Mouse (Mus musculus): ENCODE results near the gene Afdn. TPM values are rescaled to one million over a fixed set of nuclear protein-coding genes. Genes with fewer than 3 reads are reported as not detected.
"Not testable (repeated sequence)": the region's sequence is repeated elsewhere in the genome, so short reads cannot be mapped to it uniquely, and the experiment has no call there.

Gene Afdn
- total RNA-seq, 2 experiments from 2014 or later: 103 to 152 TPM

DNA sequence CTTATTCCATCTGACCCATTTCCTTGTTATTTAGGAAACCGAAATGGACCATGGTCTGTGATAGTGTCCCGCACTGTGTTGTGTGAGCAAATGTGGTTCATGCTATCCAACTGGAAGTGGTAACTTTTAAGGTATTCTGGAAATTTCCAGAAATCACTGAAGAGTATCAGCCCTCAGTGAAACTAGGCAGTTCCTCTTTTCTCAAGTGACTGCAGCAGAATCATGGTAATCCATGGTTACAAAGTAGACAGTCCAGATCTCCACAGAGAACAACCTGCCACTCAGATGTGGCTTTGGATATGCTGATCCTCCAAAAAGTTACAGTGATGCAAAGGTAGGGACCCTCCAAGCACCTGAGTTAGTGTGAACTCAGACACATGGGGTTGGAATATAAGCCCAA, 21.4 kb upstream of the Afdn start:
- no peak for DNase-seq

DNA sequence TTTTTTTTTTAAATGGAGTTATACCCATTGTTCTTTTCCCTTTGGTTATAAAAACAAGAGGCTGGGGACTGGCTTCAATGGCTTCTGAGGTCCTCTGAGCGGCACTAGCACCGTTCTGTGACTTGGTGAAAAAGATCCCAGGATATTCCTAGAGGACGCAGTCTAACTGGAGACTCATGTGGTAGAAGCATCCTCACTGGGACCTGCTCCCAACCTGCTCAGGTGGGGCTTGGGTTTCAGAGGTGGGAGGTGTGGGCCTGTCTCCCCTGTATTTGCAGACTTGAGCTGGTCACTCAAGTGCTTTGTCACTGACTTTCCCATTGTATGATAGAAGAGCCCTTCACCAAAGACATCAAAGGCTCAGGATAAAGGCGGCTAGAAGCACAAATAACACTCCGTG, 20.4 kb upstream of the Afdn start:
- no peak for DNase-seq

DNA sequence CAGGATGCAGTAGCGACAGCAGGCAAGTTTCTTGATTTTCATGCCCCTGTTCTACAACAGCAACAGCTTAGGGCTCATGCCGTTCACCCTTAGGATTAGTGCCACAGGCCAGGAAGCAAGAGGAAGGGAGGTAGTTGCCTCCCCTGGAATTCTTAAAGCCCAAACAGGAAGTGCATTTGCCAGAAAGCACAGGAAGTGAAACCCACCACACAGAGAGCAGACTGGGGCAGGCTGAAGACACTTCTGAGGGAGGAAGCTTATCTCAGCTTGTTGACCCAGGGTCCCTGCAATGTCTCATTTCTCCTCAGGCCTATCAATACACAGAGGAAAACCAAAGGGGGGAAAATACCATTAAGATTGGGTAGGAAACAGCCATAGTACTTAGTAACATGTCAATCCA, 19.5 kb upstream of the Afdn start:
- no peak for DNase-seq

DNA sequence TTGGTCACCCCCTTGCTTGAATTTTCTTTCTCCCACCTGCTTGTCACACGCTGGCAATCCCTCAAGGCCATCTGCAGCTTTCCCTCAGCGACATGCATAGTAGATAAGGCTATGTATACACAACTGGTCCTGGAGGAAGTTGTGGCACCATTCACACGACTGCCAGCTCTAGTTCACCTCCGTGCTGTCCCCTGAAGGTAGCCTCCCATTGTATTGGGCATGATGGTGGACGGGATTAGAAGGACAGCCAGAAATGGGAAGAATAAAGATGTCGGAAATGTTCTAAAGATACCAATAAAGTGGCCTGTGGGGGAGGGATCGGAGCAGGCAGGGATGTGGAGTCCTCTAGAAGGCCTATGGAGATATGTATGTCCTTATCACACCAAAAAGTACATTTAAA, 18.7 kb upstream of the Afdn start:
- DNase-seq: no peak

DNA sequence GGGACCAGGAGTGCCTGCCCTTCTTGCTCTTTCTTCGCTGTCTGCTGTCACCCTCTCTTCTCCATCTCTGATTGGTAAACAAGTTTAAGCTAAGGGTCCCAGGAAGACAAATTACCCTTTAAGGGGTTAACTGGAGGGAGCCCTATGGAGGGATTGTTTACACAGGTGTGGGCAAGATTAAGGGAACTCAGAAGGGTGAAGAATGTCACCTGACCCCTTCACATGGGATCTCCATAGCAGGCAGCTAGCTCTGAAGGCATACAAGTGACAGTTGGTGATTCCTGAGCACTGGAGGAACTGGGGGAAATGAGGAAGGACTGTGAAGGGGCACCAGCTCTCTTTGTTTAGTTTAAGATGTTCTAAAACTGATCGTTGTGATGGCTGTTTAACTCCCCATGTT, 18.0 kb upstream of the Afdn start:
- no peak for DNase-seq

DNA sequence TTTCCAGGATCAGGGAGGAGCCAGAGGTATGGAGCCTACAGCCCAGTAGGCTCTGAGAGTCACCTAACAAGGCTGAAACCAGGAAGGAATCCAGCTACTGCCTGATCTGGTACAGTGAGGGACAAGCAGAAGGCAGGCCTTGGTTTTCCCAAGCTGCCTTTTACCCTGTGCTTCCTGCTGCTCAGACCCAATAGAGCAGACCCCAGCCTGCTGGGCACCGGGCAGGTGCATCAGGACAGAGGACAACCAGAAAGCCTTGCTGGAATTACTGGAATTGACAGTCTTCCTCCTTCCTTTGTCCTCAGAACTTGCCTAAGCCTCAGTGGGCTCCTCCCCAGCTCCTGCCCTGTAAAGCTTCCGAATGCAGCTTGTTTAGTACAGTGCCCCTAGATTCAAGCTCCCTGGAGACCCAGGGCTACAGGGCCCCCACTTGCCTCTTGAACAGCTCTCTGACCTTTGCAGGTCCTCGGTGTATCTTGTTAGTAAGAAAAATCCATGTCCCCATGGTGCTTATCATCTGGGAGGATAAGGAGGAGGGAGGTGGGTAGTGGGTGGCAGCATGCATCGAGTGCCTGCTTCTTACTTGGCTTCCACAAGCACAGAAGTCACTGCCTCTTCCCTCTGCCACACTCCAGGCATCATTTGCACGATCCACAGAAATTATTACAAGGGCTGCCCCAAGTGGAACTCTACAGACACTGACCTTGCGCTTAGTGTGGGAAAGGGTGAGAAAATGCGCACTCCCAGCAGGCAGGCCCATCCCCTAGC, 17.2 kb upstream of the Afdn start:
- DNase-seq: no peak

DNA sequence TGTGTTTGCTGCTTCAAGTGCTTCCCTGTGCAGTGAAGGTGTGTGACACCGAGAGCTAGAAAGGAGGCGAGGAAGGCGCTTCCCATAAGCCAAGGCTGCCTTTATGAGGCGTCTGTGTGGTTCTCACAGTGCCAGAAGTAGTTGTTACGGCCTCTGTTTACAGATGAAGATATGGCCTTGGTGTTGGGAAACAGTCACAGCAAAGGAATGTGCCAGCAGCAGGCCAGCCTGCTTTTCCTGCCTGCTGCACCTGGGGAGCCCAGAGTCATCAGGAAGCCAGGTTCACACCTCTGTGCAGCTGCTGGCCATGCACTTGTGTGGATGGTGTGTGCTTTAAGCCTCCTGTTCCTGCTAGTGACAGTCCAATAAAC, 16.6 kb upstream of the Afdn start:
- no peak for DNase-seq

DNA sequence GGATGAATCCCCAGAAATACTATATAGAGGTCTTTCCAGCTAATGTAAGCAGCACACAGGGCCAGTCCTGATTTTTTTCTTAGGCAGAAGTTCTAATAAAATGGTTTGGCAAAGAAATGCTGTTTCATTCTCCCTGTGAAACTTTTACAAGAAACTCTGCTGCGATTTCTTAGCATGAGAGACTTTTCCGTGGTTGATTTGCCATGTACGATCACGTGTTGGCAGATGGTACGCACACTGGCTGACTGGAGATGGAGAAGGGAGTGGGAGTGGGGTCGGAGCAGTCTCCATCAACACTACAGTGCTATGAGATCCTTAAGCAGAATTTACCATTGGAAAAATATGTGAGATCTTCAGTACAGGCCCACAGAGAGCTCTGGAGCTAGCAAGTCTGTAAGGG, 16.1 kb upstream of the Afdn start:
- DNase-seq: no peak

DNA sequence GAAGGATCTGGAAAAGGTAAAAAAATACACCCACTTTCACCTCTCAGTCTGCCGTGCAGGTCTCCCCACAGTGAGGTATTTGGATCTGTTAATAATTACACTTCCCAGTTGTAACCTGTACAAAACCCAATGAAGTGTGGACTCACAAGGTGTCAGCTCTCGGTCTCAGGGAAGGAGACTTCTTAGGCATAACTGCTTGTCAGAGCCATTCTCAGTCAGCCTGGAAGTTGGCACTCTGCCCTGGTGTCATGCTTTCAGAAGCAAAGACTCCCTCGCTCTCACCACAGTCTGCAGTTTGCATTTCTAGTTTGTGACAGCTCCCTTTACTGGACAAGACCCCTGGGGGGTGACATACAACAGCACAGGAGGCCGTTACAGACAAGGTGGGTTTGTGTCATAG, 15.5 kb upstream of the Afdn start:
- DNase-seq: peak; percentile 74

DNA sequence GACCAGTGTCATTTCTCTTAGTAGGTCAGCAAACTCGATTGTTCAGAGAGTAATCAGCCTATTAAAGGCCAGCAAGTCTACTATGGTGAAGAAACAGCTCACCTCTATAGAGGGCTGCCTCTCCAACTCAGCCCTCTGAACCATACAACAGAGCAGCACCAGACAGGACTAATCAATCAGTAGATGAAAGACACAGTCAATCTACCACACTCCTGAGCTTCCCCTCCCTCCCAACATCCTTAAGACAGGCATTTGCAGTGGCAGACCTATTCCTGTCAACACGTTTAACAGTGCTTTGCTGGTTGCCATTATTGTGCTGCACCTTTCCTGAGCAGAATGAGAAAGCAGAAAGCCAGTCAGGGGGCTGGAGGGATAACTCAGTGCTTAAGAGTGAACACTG, 15.0 kb upstream of the Afdn start:
- no peak for DNase-seq

DNA sequence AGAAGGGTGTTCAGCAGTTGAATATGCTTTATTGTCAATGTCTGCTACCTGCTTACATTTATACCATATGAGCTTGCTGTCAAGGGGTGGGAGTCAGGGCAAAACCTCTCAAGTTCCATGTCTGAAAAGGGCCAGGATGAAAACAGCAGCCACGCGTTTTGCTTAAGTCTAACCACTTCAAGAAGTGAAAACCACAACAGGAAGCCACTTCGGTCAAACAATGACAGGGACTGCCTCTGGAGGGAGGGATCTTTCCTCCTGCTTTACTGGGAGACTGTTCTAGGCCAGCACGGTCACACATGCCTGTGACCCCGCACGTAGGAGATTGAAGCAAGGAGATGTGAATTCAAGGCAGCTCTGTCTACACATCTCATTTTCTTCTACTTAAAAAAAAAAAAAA, 14.0 kb upstream of the Afdn start:
- no peak for DNase-seq

DNA sequence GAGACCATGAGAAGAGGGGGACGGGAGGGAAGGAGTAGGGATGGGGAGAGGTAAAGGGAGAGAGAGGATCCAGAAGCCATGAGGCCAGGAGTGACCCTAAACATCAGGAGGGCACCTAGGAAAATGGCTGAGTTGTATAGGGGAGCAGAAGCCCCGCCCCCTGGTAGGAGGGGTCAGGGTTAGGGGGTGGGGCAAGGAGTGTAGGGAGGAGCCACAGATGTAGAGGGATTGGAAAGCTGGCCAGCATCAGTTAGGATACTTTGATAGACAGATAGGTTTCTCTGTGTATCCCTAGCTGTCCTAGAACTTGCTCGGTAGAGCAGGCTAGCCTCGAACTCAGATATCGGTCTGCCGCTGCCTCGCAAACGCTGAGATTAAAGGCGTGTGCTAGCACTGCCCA, 12.7 kb upstream of the Afdn start:
- DNase-seq: no peak

DNA sequence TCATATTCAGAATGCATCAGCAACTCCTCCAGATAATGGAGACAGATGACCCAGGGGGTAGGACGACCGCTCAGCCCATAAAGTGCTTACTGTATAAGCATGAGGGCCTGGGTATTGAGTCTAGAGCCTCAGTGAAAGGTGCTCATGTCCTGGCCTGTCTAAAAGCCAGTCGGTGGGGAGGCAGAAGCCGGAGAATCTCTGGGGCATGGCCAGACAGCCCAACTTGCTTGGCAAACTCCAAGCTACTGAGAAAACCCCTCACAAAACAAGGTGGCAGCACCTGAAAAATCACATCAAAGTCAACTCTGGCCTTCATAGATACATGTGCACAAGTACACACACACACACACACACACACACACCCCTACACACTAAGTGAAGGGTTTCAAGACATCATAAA, 11.3 kb upstream of the Afdn start:
- no peak for DNase-seq

DNA sequence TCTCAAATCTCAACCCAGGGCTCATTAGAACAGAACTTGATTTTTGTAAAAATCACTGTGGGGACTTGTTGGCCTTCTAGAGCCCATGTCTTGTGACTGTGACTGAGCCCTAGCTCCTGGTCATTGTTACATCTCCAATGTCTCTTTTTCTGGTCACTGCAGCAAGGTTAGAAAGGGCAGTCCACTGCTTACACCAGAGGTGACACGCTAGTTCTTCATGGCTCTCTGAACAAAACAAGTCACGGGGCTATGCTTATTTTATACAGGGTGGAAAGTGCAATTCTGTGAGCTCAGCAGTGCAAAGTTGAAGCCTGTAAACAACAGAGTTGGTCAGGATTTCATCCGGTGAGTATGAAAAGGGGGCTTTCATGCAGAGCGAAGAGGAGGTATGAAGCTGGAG, 6.4 kb upstream of the Afdn start:
- no peak for DNase-seq

DNA sequence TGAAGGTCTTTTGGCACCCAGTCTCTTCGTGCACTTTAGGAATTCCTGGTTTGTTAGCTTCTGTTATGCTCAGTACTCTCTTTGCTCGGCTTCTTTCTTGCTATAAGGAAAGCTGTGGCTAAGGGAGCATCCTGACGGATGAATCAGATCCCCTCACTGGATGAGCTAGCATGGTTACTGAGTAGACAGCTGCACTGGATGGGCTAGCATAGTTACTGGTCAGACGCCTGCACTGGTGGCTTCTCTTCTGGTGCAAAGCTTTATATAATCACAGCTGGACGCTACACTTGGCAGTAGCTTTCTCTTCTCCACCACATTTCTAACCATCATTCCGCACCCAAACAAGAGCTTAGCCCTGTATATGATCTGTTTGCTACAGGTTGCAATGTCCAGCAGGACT, 5.4 kb upstream of the Afdn start:
- no peak for DNase-seq

DNA sequence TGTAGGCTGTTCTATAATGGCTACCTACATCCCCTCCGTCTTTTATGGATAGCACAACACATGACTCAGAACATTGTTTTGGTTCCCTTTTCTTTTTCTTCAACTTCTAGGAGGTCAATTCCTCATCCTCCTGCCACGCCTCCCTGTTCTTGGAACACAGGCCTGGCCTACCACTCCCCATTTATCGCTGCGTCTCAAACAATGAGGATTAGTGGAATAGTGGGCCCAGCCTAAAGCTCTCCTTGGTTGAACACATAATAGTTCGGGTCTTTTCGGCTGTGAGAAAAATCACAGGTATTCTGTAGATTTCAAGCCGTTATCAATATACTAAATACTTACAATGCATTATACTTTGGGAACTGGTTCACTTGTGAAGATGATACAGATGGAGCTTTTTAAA, 1.8 kb upstream of the Afdn start:
- DNase-seq: no peak

DNA sequence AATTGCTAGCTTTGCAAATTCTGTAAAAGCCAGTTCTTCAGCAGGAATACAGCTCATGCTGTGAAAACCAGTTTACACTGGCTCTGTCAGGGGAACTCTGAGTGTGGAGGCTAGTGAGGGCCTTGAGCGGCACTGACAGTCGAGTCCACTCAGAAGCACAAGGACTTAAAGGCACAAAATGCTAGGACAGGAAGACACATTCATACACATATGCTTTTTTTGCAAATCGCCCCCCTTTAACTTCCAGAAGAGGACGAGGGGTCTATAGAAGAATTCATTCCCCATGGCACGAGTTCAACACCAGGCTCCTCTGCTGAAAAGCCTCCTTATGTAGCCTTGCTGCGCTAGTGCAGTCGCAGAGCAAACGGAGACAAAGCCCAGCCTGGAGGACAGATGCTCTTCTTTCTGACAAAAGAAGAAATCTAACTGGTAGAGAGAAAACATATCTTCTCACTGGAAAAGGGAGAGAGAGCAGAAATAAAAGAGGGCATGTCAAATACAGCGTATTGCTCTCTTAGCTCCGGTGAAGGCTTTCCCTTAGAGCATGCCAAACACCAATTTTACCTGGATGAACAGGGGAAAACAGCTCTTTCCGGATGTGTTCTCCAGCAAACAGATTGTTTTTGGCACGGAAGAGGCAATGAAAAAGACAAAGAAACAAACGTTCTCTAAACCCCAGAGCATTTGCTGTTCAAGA, 1.0 kb upstream of the Afdn start:
- DNase-seq: peak; percentile 27

DNA sequence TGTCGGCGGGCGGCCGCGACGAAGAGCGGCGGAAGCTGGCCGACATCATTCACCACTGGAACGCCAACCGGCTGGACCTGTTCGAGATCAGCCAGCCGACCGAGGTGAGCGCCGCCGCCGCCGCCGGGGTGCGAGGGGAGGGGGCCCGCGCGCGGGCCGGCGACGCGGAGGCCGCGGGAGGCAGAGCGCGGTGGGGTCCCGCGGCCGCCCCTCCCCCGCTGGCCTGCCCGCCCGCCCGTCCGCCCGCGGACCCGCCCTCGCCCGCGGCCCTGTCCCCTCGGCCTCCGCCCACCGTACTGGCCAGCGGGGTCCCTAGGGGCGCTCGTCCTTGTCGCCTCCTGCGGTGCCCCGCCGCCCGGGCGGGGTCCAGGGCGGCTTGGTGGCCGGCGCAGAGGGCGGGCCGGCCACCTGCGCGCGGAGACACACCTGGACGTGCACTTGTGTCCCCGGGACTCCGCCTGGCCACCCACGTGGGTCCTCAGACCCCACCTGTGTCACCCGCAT, 388 bp downstream of the Afdn start:
- DNase-seq: no peak

DNA sequence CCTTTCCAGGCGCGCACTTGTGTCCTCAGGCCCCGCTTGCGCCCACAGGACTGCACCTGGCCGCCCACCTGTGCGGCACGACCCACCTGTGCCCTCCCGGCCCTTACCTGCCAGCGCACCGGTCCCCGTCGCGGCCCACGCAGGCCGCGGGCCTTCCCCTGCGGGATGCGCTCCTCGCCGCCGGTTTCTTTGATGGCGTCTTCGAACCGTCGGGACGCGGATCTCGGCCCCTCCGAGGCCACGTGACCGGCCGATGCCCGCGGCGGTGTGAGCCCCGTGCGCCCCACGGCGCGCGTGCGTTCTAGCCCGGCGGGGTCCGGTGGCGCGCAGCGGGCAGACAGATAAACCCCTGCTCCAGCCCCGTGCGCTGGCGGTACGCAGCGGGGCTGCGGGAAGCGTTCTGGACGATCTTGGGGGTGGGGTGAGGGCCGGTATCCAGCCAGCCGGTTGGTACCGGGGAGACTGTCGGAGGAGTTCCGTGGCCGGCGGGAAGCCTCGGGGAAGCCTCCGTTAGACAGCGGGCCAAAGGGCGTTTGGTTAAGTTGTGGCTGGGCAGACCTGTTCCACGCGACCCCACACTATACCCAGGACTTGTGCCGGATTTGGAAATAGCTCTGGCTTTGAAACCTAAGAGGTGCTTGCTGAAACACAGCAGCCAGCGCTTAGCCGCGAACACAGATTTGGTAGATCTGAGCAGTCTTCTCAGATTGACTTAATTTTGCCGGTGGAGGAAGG, 1.0 kb downstream of the Afdn start, which contains the start of gene Tcte2:
Gene Tcte2, minus strand, starts transcription at position 647 of the 735 bp plus-strand sequence.
- DNase-seq: peak; percentile 61

DNA sequence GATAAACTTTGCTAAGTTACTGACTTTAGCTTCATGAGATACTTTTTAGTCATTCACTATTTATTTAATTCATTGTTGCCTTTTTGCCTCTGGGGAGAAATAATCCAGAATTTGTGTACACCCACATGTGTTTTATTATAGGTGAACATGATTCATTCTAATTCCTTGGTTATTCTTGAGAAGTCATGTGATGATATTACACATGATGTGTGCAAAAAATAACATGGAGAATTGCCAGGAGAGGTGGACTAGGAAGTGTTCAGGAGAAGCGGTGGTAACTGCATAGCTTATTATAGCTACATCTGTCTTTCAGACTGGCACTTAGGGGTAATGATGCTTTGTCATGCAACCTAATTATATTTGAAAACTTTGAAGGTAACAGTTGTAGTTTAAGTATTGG, 3.5 kb downstream of the Afdn start:
- DNase-seq: no peak

DNA sequence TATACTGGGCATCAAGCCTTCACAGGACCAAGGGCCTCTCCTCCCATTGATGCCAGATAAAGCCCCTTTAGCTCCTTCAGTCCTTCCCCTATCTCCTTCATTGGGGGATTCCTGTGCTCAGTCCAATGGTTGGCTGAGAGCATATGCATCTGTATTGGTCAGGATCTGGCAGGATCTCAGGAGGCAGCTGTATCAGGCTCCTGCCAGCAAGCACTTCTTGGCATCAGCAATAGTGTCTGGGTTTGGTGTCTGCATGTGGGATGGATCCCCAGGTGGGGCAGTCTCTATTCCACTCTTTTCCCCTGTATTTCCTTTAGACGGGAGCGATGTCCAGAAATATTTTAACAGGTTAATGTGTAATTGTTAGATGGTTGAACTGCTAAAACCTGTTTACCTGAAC, 4.6 kb downstream of the Afdn start:
- DNase-seq: not testable (repeated sequence)

DNA sequence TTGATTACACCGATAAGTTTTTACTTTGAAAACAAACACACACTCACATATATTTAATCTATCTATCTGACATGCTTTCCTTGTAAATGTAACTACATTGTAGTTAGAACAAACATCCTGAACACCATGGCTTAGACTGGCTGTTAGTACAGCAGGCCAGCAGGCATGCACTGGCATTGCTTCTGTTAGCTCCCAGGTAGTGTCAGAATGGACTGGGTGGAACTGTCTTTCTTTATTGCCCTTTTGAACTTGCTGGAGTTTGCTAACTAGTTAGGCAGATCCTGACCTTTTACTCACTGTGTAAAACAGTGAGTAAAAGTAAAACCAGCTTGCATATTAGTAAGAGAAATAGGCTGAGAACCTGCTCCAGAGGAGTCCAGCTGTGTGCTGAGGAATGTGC, 8.2 kb downstream of the Afdn start:
- DNase-seq: no peak

DNA sequence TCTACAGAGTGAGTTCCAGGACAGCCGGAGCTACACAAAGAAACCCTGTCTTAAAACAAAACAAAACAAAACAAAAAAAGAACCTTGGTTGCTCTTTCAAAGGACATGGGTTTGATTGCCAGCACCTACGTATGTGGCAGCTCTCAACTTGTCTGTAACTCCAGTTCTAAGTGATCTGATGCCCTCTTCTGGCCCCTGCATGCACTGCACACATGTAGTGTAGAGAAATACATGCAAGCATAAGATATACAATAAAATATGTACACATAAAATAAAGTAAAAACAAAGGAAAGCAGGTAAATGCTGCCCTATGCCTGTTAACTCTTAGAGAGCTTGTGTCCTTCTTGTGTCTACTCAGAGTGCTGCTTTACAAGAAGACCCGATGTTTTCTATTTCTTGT, 8.9 kb downstream of the Afdn start:
- peak; percentile 38 for DNase-seq
